Mouse (Mus musculus) lung, postnatal 0 days (tissue): ENCODE measurements around the gene Mpeg1.

Experiments used
- CTCF ChIP-seq: IDR thresholded peaks from 2 replicates; pipeline ENCODE4 v1.5.1; 2016; ENCODE audit warnings: antibody characterized with exemption, mild to moderate bottlenecking
- EP300 ChIP-seq: IDR thresholded peaks from 2 replicates; pipeline ENCODE4 v1.6.1; 2016; ENCODE audit warnings: antibody characterized with exemption, mild to moderate bottlenecking, control low read depth

GRCm38 (mm10) chr19:12499485-12499884 is 38.9 kb downstream of the Mpeg1 start:
- TF ChIP-seq CTCF (no peak), EP300 (no peak)
